ENCODE assay signal across 8 mouse cellular contexts in the genomic region with DNA sequence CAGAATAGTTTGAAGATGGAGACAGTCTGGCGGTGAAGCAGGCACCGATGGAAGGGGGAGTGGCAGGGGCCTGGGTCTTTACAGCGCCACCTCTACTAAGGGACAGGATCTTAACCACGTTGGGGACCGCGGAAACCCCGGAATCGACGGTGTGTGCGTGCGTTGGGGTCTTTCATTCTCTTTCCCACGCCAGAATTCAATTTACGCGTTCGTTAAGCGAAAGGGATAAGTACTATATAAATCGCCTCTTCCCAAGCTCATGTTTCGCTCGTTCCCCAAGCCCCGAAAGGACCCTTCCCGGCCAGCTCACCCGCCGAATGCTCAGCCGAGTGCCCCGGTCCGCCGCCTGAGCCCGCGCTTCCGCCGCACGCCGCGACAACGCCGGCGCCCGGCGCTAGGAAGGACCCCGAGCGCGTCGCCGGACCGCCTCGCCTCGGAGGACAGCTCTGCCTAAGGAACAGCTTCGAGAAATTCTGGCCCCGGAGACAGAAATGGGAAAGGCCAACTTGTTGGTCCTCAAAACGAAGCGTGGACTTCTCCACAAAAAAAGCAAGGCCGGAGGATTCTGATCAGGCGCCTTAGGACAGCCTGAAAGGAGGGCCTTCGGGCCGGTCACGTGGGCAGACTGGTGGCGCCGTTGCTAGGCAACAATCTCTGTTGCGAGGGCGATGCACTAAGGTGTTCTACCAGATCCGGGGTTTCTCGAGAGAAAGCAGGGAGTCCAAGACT. TPM values are rescaled to one million over a fixed set of nuclear protein-coding genes. Genes with fewer than 3 reads are reported as not detected.
DNase-seq lines count a peak whose midpoint lies in the region; ATAC-seq lines count a peak whose summit lies in the region.

A gene (minus strand): TSS at position 401 of the 729 bp plus-strand sequence.
A gene (plus strand): TSS at position 620 of the 729 bp plus-strand sequence.

- peaks cover 22% of the 10 kb centered on the region for H3K27me3 ChIP-seq in hindbrain, embryonic 12.5 days

- H3K27ac ChIP-seq in hindbrain, embryonic 12.5 days: peak within 1 kb of the TSS; percentile 81

- peaks cover 17% of the 10 kb centered on the region for H3K4me1 ChIP-seq in hindbrain, embryonic 12.5 days

- ATAC-seq in hindbrain, embryonic 12.5 days (ENCODE audit: low FRiP score): peak; percentile 94

- peak within 1 kb of the TSS; percentile 77 for H3K9ac ChIP-seq in hindbrain, embryonic 12.5 days

- under 1% methylated on average over 62 of the region's 62 CpGs for whole genome bisulfite sequencing in hindbrain, embryonic 12.5 days

- H3K9me3 ChIP-seq in hindbrain, embryonic 12.5 days (replicated peaks): no peaks in the 10 kb centered on the region

- H3K4me2 ChIP-seq in hindbrain, embryonic 12.5 days (replicated peaks): peak within 1 kb of the TSS; percentile 72

- peaks cover 12% of the 10 kb centered on the region for H3K36me3 ChIP-seq in hindbrain, embryonic 12.5 days

- DNase-seq in Muller cell, postnatal 12 days (ENCODE audit: inconsistent ontology term): peak; percentile 88
- DNase-seq in cerebellum, adult 9-11 months: peak; percentile 92
- peak; percentile 84 to 90 for DNase-seq in frontal cortex, postnatal 10 days (ENCODE audit: low spot score in 2 of 2)
- DNase-seq in layer of hippocampus, postnatal 14 days (ENCODE audit: low spot score in 2 of 2): peak; percentile 95 to 97
- peak; percentile 94 for DNase-seq in lung, postnatal 14 days
- peak; percentile 89 for DNase-seq in retina, adult 2 months (ENCODE audit: low read depth, low spot score)
- peak; percentile 90 to 92 for DNase-seq in thymus, postnatal 36 days

- peak within 1 kb of the TSS; percentile 76 for H3K4me3 ChIP-seq in hindbrain, embryonic 12.5 days

RNA-seq across cellular contexts. Expression of the first gene that starts in this region (rescaled TPM):
- polyA plus RNA-seq in hindbrain, embryonic 12.5 days (2016; fragmentation: Nextera tagmentation; extraction: Ambion mirVana): 208 TPM in 2 replicates
- 100 to 1,000 TPM; 113 to 124 TPM for total RNA-seq in layer of hippocampus, postnatal 14 days (2021)

RNA-seq across cellular contexts. Expression of the second gene that starts in this region (rescaled TPM):
- 1.7 and 3.4 TPM in 2 replicates for polyA plus RNA-seq in hindbrain, embryonic 12.5 days (2016; fragmentation: Nextera tagmentation; extraction: Ambion mirVana)
- 1 to 10 TPM; 1.5 to 2.0 TPM for total RNA-seq in layer of hippocampus, postnatal 14 days (2021)

Comparison
In these comparisons a context has a peak if more than half of its experiments do, and no peak if none do; other contexts are left out.
1. Peak in every context shown above with its lines: DNase-seq, ATAC-seq, H3K4me3 ChIP-seq and H3K27ac ChIP-seq.